Mouse (Mus musculus): ENCODE data around the gene Mepe.

DNA sequence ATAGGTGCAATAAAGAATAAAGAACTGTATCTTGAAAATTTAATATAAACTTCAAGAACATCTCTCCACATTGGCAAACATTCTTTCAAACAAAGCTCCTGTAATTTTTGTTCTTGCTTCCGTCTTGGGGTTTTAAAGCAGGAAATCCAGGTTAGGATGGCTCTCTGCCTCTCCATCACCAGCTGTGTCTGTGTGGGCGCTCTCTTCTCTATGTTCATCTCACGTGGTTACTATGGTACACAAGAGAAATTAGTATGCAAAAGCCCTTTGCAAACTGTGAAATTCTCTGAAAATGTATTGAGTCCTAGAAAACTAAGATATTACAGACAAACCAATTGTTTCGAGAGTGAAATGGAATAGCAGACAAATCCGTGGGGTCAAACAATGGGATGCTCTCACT lies 4.3 kb downstream of the Mepe start:
- TF ChIP-seq POLR2A (IDR thresholded peaks at IDR 0.05; ENCODE audit: low read depth, low read length) (no peak), CTCF (IDR thresholded peaks at IDR 0.05; ENCODE audit: extremely low read depth, insufficient read depth, insufficient read length, insufficient replicate concordance) (no peak)

Measured in spleen, adult 2 months (tissue).